Mouse (Mus musculus): ENCODE data around the gene Tnni3k. TPM values are rescaled to one million over a fixed set of nuclear protein-coding genes. Genes with fewer than 3 reads are reported as not detected.
A peak's percentile ranks its signal among the peaks of the same experiment; 100 is the strongest.

Gene Tnni3k
- polyA plus RNA-seq, 1 experiment: 0.31 TPM

DNA sequence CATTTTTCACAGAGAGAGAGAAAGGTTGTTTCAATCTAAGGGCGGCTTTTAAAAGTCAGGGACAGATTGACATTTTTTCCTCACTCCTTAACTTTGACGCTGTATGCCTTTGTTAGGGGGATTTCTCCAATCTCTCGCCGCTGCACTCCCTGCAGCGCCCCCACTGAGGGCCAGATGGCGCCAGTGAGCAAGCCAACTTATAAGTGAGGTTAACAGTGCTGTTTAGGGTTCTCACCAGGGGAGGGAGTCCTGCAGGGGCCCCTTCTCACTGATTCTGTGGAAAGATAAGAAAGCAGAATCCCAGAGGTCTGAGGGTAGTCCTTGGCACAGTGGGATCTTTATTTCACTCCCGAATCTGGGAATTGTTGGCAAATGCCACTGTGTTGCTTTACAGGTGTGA is 237.5 kb downstream of the Tnni3k start:
- peak; percentile 88 for TF ChIP-seq CTCF (IDR thresholded peaks at IDR 0.05; ENCODE audit: extremely low read depth, insufficient read depth, low read length)
- no peak for TF ChIP-seq POLR2A (IDR thresholded peaks at IDR 0.05; ENCODE audit: extremely low read depth, insufficient read depth, low read length)
- H3K4me3 ChIP-seq (ENCODE audit: insufficient read depth, low read length): no peak overlapping the region
- no peak overlapping the region for H3K27ac ChIP-seq (ENCODE audit: insufficient read depth, low read length)
- H3K4me1 ChIP-seq (ENCODE audit: control insufficient read depth, insufficient read depth, low read length): peaks cover 6% of the 10 kb centered on the region

DNA sequence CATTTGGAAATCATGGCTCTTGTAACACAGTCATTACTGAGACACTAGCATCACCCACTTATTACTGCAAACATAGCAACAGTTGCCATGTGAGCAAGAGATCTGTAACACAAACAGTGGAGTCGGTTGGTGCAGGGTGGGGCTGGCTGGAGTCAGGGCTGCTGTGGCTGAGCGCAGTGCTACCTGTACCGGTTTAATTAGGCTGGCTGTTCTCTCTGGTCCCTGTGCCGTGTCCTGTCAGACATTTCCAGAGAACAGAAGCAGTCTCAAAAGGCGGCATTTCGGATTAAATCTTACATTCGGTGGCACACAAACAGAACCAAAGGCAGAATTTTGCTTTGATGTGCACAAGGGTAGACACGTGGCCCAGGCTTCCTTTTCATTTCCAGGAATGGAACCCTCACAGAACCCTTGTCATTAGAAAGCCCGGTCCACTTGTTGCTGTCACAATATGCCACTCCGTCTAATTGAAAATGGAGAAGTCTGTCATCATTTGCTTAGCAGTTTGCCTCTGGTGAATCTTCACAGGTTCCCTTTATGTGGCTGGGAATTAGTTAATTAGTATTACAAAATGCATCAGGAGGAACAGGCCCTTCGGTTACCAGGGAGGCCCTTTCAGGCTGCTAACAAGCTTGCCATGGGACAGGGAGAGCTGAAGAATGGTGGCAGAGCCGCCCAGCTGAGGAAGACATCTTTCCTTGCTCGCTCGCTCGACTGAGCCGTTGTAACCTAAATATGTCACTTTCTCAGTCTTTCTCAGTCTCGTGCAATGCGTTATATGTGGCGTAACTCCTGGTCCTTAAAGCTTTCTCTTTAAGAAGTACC is 238.2 kb downstream of the Tnni3k start:
- Histone ChIP-seq H3K27ac (ENCODE audit: insufficient read depth, low read length) (peak overlapping the region; percentile 78), H3K4me1 (ENCODE audit: control insufficient read depth, insufficient read depth, low read length) (peaks cover 6% of the 10 kb centered on the region), H3K4me3 (ENCODE audit: insufficient read depth, low read length) (peak overlapping the region; percentile 14; the same call in 1 of the 2 replicates)
- TF ChIP-seq CTCF (IDR thresholded peaks at IDR 0.05; ENCODE audit: extremely low read depth, insufficient read depth, low read length) (no peak), POLR2A (IDR thresholded peaks at IDR 0.05; ENCODE audit: extremely low read depth, insufficient read depth, low read length) (peak; percentile 38; the same call in 1 of the 2 replicates)

GRCm38 (mm10) chr3:154816231-154816630 is 239.0 kb downstream of the Tnni3k start:
- TF ChIP-seq POLR2A (IDR thresholded peaks at IDR 0.05; ENCODE audit: extremely low read depth, insufficient read depth, low read length): no peak
- no peak for TF ChIP-seq CTCF (IDR thresholded peaks at IDR 0.05; ENCODE audit: extremely low read depth, insufficient read depth, low read length)
- H3K4me3 ChIP-seq (ENCODE audit: insufficient read depth, low read length): no peak overlapping the region
- peaks cover 6% of the 10 kb centered on the region for H3K4me1 ChIP-seq (ENCODE audit: control insufficient read depth, insufficient read depth, low read length)
- 0 out of 2 replicates have a peak overlapping the region, but pooled peaks have one; percentile 25 for H3K27ac ChIP-seq (ENCODE audit: insufficient read depth, low read length)

DNA sequence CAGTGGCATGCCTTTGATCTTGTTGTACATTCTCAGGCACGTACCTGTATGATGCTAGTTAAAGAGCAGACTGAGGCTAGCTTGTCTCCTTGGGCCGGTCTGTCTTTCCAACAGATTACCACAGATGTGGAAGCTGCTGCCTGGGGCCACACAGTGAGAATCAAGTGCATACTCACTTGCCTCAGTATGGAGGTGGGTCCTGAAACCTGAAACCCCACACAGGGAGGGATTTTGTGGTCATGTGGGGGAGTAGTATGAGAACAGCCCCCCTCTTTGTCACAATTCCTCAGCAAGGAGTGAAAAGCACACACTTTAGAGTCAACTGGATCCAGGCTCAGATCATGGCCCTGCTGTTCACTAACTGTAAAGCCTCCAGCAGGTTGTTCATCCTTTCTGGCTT is 239.6 kb downstream of the Tnni3k start:
- Histone ChIP-seq H3K27ac (ENCODE audit: insufficient read depth, low read length) (0 out of 2 replicates have a peak overlapping the region, but pooled peaks have one; percentile 25), H3K4me3 (ENCODE audit: insufficient read depth, low read length) (no peak overlapping the region), H3K4me1 (ENCODE audit: control insufficient read depth, insufficient read depth, low read length) (peaks cover 9% of the 10 kb centered on the region)
- TF ChIP-seq POLR2A (IDR thresholded peaks at IDR 0.05; ENCODE audit: extremely low read depth, insufficient read depth, low read length) (no peak), CTCF (IDR thresholded peaks at IDR 0.05; ENCODE audit: extremely low read depth, insufficient read depth, low read length) (no peak)

DNA sequence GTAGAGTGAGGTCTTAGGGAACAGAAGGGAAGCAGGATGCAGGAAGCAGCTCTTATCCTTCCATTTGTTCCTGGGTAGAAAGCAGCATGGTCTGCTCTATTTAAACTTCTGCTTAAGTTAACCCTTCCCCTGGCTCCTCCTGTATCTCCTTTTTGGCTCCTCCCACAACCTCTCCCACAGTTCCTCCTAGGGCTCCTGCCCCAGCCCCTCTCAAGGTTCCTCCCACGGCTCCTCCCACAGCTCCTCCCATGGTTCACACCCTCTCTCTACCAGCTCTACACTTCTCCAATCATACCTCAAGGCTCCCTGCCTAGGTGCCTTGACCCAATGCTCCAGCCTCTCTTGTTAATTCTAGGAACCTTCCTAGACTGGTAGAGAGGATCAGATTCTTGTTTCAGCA is 242.3 kb downstream of the Tnni3k start:
- TF ChIP-seq CTCF (IDR thresholded peaks at IDR 0.05; ENCODE audit: extremely low read depth, insufficient read depth, low read length): no peak
- TF ChIP-seq POLR2A (IDR thresholded peaks at IDR 0.05; ENCODE audit: extremely low read depth, insufficient read depth, low read length): no peak
- H3K4me1 ChIP-seq (ENCODE audit: control insufficient read depth, insufficient read depth, low read length): peaks cover 9% of the 10 kb centered on the region
- no peak overlapping the region for H3K4me3 ChIP-seq (ENCODE audit: insufficient read depth, low read length)
- no peak overlapping the region for H3K27ac ChIP-seq (ENCODE audit: insufficient read depth, low read length)

- Histone ChIP-seq H3K4me3 (ENCODE audit: insufficient read depth, low read length) (no peak overlapping the region), H3K27ac (ENCODE audit: insufficient read depth, low read length) (no peak overlapping the region), H3K4me1 (ENCODE audit: control insufficient read depth, insufficient read depth, low read length) (peaks cover 7% of the 10 kb centered on the region)
- TF ChIP-seq POLR2A (IDR thresholded peaks at IDR 0.05; ENCODE audit: extremely low read depth, insufficient read depth, low read length): no peak
- TF ChIP-seq CTCF (IDR thresholded peaks at IDR 0.05; ENCODE audit: extremely low read depth, insufficient read depth, low read length): no peak
Measured at GRCm38 (mm10) chr3:154811833-154812232, 243.4 kb downstream of the Tnni3k start.

DNA sequence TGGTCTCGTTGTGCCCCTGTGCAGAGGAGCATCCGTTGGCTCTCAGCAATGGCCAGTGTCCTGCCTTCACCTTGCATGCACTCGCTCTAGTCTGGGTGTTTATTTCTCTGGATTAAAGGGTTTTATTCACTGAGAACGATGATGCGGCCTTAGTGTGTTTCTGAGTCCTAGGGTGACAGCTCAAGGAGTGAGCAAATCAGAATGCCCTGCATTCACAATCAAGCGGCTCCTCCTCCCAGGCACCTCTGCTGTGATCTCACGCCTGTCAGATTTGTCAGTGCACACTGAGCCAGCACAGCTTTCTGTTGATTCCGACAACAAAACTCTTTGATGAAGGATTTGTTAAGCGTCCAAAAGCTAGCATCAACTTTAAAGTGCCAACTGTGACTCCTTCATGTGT is 243.9 kb downstream of the Tnni3k start:
- H3K27ac ChIP-seq (ENCODE audit: insufficient read depth, low read length): no peak overlapping the region

GRCm38 (mm10) chr3:154810273-154810870 is 244.8 kb downstream of the Tnni3k start:
- Histone ChIP-seq H3K4me1 (ENCODE audit: control insufficient read depth, insufficient read depth, low read length) (peaks cover 4% of the 10 kb centered on the region), H3K27ac (ENCODE audit: insufficient read depth, low read length) (no peak overlapping the region), H3K4me3 (ENCODE audit: insufficient read depth, low read length) (no peak overlapping the region)
- no peak for TF ChIP-seq POLR2A (IDR thresholded peaks at IDR 0.05; ENCODE audit: extremely low read depth, insufficient read depth, low read length)
- TF ChIP-seq CTCF (IDR thresholded peaks at IDR 0.05; ENCODE audit: extremely low read depth, insufficient read depth, low read length): no peak

More for the DNA sequence above, 243.9 kb downstream of the Tnni3k start:
- TF ChIP-seq CTCF (IDR thresholded peaks at IDR 0.05; ENCODE audit: extremely low read depth, insufficient read depth, low read length) (no peak), POLR2A (IDR thresholded peaks at IDR 0.05; ENCODE audit: extremely low read depth, insufficient read depth, low read length) (no peak)
- peaks cover 5% of the 10 kb centered on the region for H3K4me1 ChIP-seq (ENCODE audit: control insufficient read depth, insufficient read depth, low read length)
- H3K4me3 ChIP-seq (ENCODE audit: insufficient read depth, low read length): no peak overlapping the region

- H3K4me3 ChIP-seq (ENCODE audit: insufficient read depth, low read length): no peak overlapping the region
- TF ChIP-seq POLR2A (IDR thresholded peaks at IDR 0.05; ENCODE audit: extremely low read depth, insufficient read depth, low read length): 0 out of 2 replicates have a peak, but pooled peaks have one; percentile 21
- no peak for TF ChIP-seq CTCF (IDR thresholded peaks at IDR 0.05; ENCODE audit: extremely low read depth, insufficient read depth, low read length)
- no peak overlapping the region for H3K27ac ChIP-seq (ENCODE audit: insufficient read depth, low read length)
- peaks cover 4% of the 10 kb centered on the region; the same call in 1 of the 2 replicates for H3K4me1 ChIP-seq (ENCODE audit: control insufficient read depth, insufficient read depth, low read length)
Measured at GRCm38 (mm10) chr3:154806626-154807025, 248.6 kb downstream of the Tnni3k start.

Measured in cortical plate, adult 2 months (tissue).